8 mouse cellular contexts compared by ENCODE assay signal in the genomic region with DNA sequence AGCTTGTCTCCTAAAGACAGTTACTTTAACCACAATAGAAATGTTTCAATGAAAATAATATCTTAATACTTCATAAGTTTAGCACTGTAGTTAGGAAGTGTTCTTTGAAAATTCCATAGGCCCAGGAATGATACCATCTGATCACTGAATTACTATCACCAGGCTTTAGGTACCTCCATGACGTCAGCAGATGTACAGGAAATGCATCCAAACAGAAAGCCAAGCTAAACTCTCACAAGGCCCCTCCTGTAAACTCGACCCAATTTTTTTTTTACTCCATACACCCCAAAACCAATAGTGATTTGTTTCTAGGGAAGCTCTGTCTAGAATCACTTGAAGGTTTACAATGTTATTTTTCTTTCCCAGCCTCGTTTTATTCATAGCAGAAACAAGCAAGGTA. TPM values are rescaled to one million over a fixed set of nuclear protein-coding genes. Genes with fewer than 3 reads are reported as not detected.
DNase-seq lines count a peak whose midpoint lies in the region; ATAC-seq and TF ChIP-seq lines count a peak whose summit lies in the region.

No protein-coding gene starts in this region.

- H3K27ac ChIP-seq in heart, embryonic 12.5 days (ENCODE audit: poor library complexity, severe bottlenecking): peak overlapping the region; percentile 90; the same call in 1 of the 2 replicates
- peak overlapping the region; percentile 46; the same call in 1 of the 2 replicates for H3K27ac ChIP-seq in ES-E14 (ENCODE audit: insufficient read depth, low read depth, low read length, poor library complexity, severe bottlenecking)
- H3K27ac ChIP-seq in forebrain, postnatal 0 days (ENCODE audit: low read depth, low read length): 0 out of 2 replicates have a peak overlapping the region, but pooled peaks have one; percentile 97

- no peak for ATAC-seq in heart, embryonic 12.5 days (ENCODE audit: insufficient number of reproducible peaks, low FRiP score)
- ATAC-seq in forebrain, postnatal 0 days: no peak

- H3K4me3 ChIP-seq in heart, embryonic 12.5 days: peak overlapping the region; percentile 93
- peak overlapping the region; percentile 76 to 100 for H3K4me3 ChIP-seq in ES-E14 (ENCODE audit: insufficient read depth in 1 of 2, low read depth in 1 of 2, low read length in 2 of 2, poor library complexity in 1 of 2, severe bottlenecking in 1 of 2)
- peak overlapping the region; percentile 100 for H3K4me3 ChIP-seq in forebrain, postnatal 0 days (ENCODE audit: low read depth, low read length)
- H3K4me3 ChIP-seq in megakaryocyte, embryonic 14.5 days (replicated peaks): peak overlapping the region; percentile 93

- H3K4me1 ChIP-seq in heart, embryonic 12.5 days (replicated peaks): peaks cover 5% of the 10 kb centered on the region; the same call in 1 of the 2 replicates
- H3K4me1 ChIP-seq in ES-E14 (ENCODE audit: control insufficient read depth in 2 of 2, insufficient read depth in 2 of 2, low read length in 2 of 2, poor library complexity in 1 of 2): peaks cover 0 to 6% of the 10 kb centered on the region in 2 experiments; a peak in 1 of 4 replicates
- peaks cover 8% of the 10 kb centered on the region; the same call in 1 of the 2 replicates for H3K4me1 ChIP-seq in forebrain, postnatal 0 days (ENCODE audit: insufficient read depth)
- peaks cover 9% of the 10 kb centered on the region; the same call in 1 of the 2 replicates for H3K4me1 ChIP-seq in megakaryocyte, embryonic 14.5 days

- in situ Hi-C loops in ES-E14 (cut with MboI; ENCODE audit: low sequenced_read_pairs in 2 of 2, unreplicated experiment in 2 of 2): no loop called here

- peak overlapping the region; percentile 97 for H3K9ac ChIP-seq in heart, embryonic 12.5 days
- H3K9ac ChIP-seq in ES-E14 (ENCODE audit: insufficient read depth, low read depth, low read length, poor library complexity, severe bottlenecking): peak overlapping the region; percentile 87; the same call in 1 of the 2 replicates
- H3K9ac ChIP-seq in forebrain, postnatal 0 days: peak overlapping the region; percentile 91

- no peaks in the 10 kb centered on the region for H3K27me3 ChIP-seq in heart, embryonic 12.5 days (replicated peaks)
- H3K27me3 ChIP-seq in forebrain, postnatal 0 days (ENCODE audit: insufficient read depth, low read length): no peaks in the 10 kb centered on the region
- no peaks in the 10 kb centered on the region for H3K27me3 ChIP-seq in megakaryocyte, embryonic 14.5 days (replicated peaks)

- peak overlapping the region; percentile 72 for H3K4me2 ChIP-seq in heart, embryonic 12.5 days
- peak overlapping the region; percentile 50 for H3K4me2 ChIP-seq in forebrain, postnatal 0 days (ENCODE audit: low read depth)

- WGBS in heart, embryonic 12.5 days: 1% methylated on average over 3 of the region's 3 CpGs
- WGBS in forebrain, postnatal 0 days: under 1% methylated on average over 3 of the region's 3 CpGs

- H3K36me3 ChIP-seq in heart, embryonic 12.5 days: peaks cover 23% of the 10 kb centered on the region
- peaks cover 9% of the 10 kb centered on the region for H3K36me3 ChIP-seq in ES-E14 (ENCODE audit: control insufficient read depth, insufficient read depth, low read length, poor library complexity, severe bottlenecking)
- H3K36me3 ChIP-seq in forebrain, postnatal 0 days (ENCODE audit: insufficient read depth): 0 out of 2 replicates have a peak, but pooled peaks cover 3% of the 10 kb centered on the region
- H3K36me3 ChIP-seq in megakaryocyte, embryonic 14.5 days (replicated peaks; ENCODE audit: low read length): peaks cover 35% of the 10 kb centered on the region

- no peak for DNase-seq in heart, adult 8-10 months (ENCODE audit: low spot score)
- no peak for DNase-seq in ES-E14 (ENCODE audit: low read depth, low spot score)
- DNase-seq in forebrain, postnatal 0 days: peak; percentile 7
- no peak for DNase-seq in left cerebral cortex, adult 18-20 months (ENCODE audit: low spot score in 2 of 2)
- no peak for DNase-seq in ovary, adult 18-20 months (ENCODE audit: low spot score)
- no peak for DNase-seq in spleen, postnatal 4 days (ENCODE audit: low spot score in 2 of 2)

- H3K9me3 ChIP-seq in heart, embryonic 12.5 days (replicated peaks): no peaks in the 10 kb centered on the region
- H3K9me3 ChIP-seq in ES-E14 (ENCODE audit: control insufficient read depth, insufficient read depth, low read depth, low read length): no peaks in the 10 kb centered on the region
- H3K9me3 ChIP-seq in forebrain, postnatal 0 days (ENCODE audit: low read length): no peaks in the 10 kb centered on the region
- no peaks in the 10 kb centered on the region for H3K9me3 ChIP-seq in megakaryocyte, embryonic 14.5 days

- TF ChIP-seq CTCF in forebrain, postnatal 0 days (IDR thresholded peaks at IDR 0.05; ENCODE audit: low read depth): no peak

TF ChIP-seq in ES-E14, 5 proteins besides CTCF, POLR2A, EP300 and RAD21:
- TF ChIP-seq ZC3H11A (IDR thresholded peaks at IDR 0.05; ENCODE audit: borderline replicate concordance, low read depth, low read length) (no peak), HCFC1 (IDR thresholded peaks at IDR 0.05; ENCODE audit: borderline replicate concordance, insufficient read depth, low read length) (no peak), MAFK (IDR thresholded peaks at IDR 0.05; ENCODE audit: insufficient read depth, low read depth, low read length) (no peak), CHD2 (IDR thresholded peaks at IDR 0.05; ENCODE audit: low read depth, low read length) (no peak), ZNF384 (IDR thresholded peaks at IDR 0.05; ENCODE audit: low read depth, low read length) (no peak)

RNA-seq across cellular contexts. Expression of a gene that starts 0.9 kb away (rescaled TPM):
- 10.2 and 10.6 TPM in 2 replicates for polyA plus RNA-seq in heart, embryonic 12.5 days (2016; fragmentation: Nextera tagmentation; extraction: Ambion mirVana)
- 1 to 10 TPM; 2.4 to 3.4 (median 2.6) TPM for total RNA-seq in heart, adult 8-10 months (2022)
- total RNA-seq in ES-E14 (2012; rRNA removed): 20.2 and 21.6 TPM in 2 replicates
- total RNA-seq in forebrain, postnatal 0 days (2014; rRNA removed): 4.9 and 6.3 TPM in 2 replicates
- polyA plus RNA-seq in forebrain, postnatal 0 days (2015; fragmentation: Nextera tagmentation; extraction: Ambion mirVana): 4.9 and 5.7 TPM in 2 replicates
- polyA plus RNA-seq in megakaryocyte, embryonic 14.5 days (2012; ENCODE audit: insufficient read depth, low replicate concordance): 0.30 TPM in 1 of 2 replicates, not detected in the other
- 1 to 10 TPM; 7.8 to 8.7 TPM for total RNA-seq in left cerebral cortex, adult 18-20 months (2021)

Comparison
In these comparisons a context has a peak if more than half of its experiments do, and no peak if none do; other contexts are left out.
1. H3K27ac ChIP-seq: peak in every context shown above with its lines; median percentile 97 in forebrain, postnatal 0 days; 90 in heart, embryonic 12.5 days; 46 in ES-E14.